Mouse (Mus musculus) myocyte (in vitro differentiated cells): ENCODE data around the gene Dnajc17. TPM values are rescaled to one million over a fixed set of nuclear protein-coding genes. Genes with fewer than 3 reads are reported as not detected.

Experiments
- H3K27me3 ChIP-seq: one replicate; pipeline ENCODE4 v1.6.1; 2011; ENCODE audit not compliant: control insufficient read depth, insufficient read depth, insufficient read length
- H3K36me3 ChIP-seq: one replicate; pipeline ENCODE4 v1.6.1; 2011; ENCODE audit not compliant: control insufficient read depth, insufficient read depth
- H3K4me2 ChIP-seq: one replicate; pipeline ENCODE4 v1.6.1; 2011; ENCODE audit warnings: low read depth, control low read depth
- H3K4me3 ChIP-seq: one replicate; pipeline ENCODE4 v1.5.1; 2011; ENCODE audit warnings: mild to moderate bottlenecking, control low read depth, moderate library complexity
- H3K79me2 ChIP-seq: one replicate; pipeline ENCODE4 v1.6.1; 2011; ENCODE audit not compliant: control insufficient read depth, insufficient read depth
- H3ac ChIP-seq: one replicate; pipeline ENCODE4 v1.6.1; 2011; ENCODE audit not compliant: control insufficient read depth, insufficient read length
- CEBPB ChIP-seq: IDR thresholded peaks from 2 replicates; pipeline ENCODE4 v1.6.1; 2011; ENCODE audit warnings: mild to moderate bottlenecking, moderate library complexity; ENCODE audit not compliant: poor library complexity, insufficient read depth, severe bottlenecking
- E2F4 ChIP-seq: IDR thresholded peaks from one replicate; pipeline ENCODE4 v1.6.1; 2011; ENCODE audit warnings: mild to moderate bottlenecking, control low read depth, moderate library complexity; ENCODE audit not compliant: insufficient read depth
- MAX ChIP-seq: IDR thresholded peaks from one replicate; pipeline ENCODE4 v1.6.1; 2011; ENCODE audit warnings: low read depth, mild to moderate bottlenecking, control low read depth
- MYOD1 ChIP-seq, 3 experiments: IDR thresholded peaks; one replicate each; pipeline ENCODE4 v1.6.1; 2011; ENCODE audit warnings: control low read depth in 2 of 3, low read depth in 2 of 3, mild to moderate bottlenecking in 2 of 3, moderate library complexity in 1 of 3; ENCODE audit not compliant: insufficient read length in 2 of 3, control insufficient read depth in 1 of 3
- MYOG ChIP-seq, 3 experiments: IDR thresholded peaks; one replicate each; pipeline ENCODE4 v1.6.1; 2011; ENCODE audit warnings: control low read depth in 2 of 3, low read depth in 2 of 3, mild to moderate bottlenecking in 2 of 3; ENCODE audit not compliant: insufficient read length in 2 of 3, control insufficient read depth in 1 of 3, insufficient read depth in 1 of 3
- POLR2A ChIP-seq: IDR thresholded peaks from one replicate; pipeline ENCODE4 v1.6.1; 2011; ENCODE audit warnings: low read depth, mild to moderate bottlenecking, control low read depth, moderate library complexity; ENCODE audit not compliant: insufficient read length
- POLR2AphosphoS2 ChIP-seq: IDR thresholded peaks from one replicate; pipeline ENCODE4 v1.6.1; 2011; ENCODE audit warnings: low read depth, control low read depth; ENCODE audit not compliant: insufficient read length
- REST ChIP-seq: IDR thresholded peaks from one replicate; pipeline ENCODE4 v1.6.1; 2011; ENCODE audit warnings: mild to moderate bottlenecking, control low read depth, moderate library complexity; ENCODE audit not compliant: insufficient read depth, insufficient read length
- SRF ChIP-seq: IDR thresholded peaks from one replicate; pipeline ENCODE4 v1.6.1; 2011; ENCODE audit warnings: low read depth; ENCODE audit not compliant: control insufficient read depth, insufficient read length
- TCF12 ChIP-seq: IDR thresholded peaks from one replicate; pipeline ENCODE4 v1.6.1; 2011; ENCODE audit warnings: mild to moderate bottlenecking, control low read depth; ENCODE audit not compliant: poor library complexity, insufficient read depth, severe bottlenecking
- TCF3 ChIP-seq: IDR thresholded peaks from one replicate; pipeline ENCODE4 v1.6.1; 2011; ENCODE audit warnings: low read depth, control low read depth; ENCODE audit not compliant: insufficient read length
- USF1 ChIP-seq: IDR thresholded peaks from one replicate; pipeline ENCODE4 v1.6.1; 2011; ENCODE audit warnings: low read depth, mild to moderate bottlenecking, control low read depth, moderate library complexity
- polyA plus RNA-seq: library from polyadenylated mRNA; unstranded; fragments of >200 nt; fragmentation: generic; extraction: Trizol; gene quantifications from one replicate; pipeline ENCODE4 v1.2.1, GENCODE M21; 2012; ENCODE audit warnings: missing spikeins

The Dnajc17 gene
- polyA plus RNA-seq, 1 experiment: 17.2 TPM

GRCm38 (mm10) chr2:119174866-119175265, 33.7 kb downstream of the Dnajc17 start:
- H3K4me3 ChIP-seq: peak overlapping the region; percentile 29
- TF ChIP-seq POLR2A: peak; percentile 7
- no peak for TF ChIP-seq MYOG (IDR thresholded peaks at IDR 0.05; ENCODE audit: control insufficient read depth in 1 of 3, insufficient read depth in 1 of 3, insufficient read length in 2 of 3, low read depth in 2 of 3)

GRCm38 (mm10) chr2:119173991-119174651, 34.5 kb downstream of the Dnajc17 start, which contains the start of gene Gm14137:
Gene Gm14137, plus strand, starts transcription at chr2:119174509.
- no peaks in the 10 kb centered on the region for H3K27me3 ChIP-seq
- peak within 1 kb of the TSS; percentile 80 for H3K4me2 ChIP-seq
- peak within 1 kb of the TSS; percentile 29 for H3K4me3 ChIP-seq
- TF ChIP-seq REST (no peak), SRF (no peak), MYOG (IDR thresholded peaks at IDR 0.05; ENCODE audit: control insufficient read depth in 1 of 3, insufficient read depth in 1 of 3, insufficient read length in 2 of 3, low read depth in 2 of 3) (peak; percentile 32 to 80 (median 38)), MYOD1 (IDR thresholded peaks at IDR 0.05; ENCODE audit: control insufficient read depth in 1 of 3, insufficient read length in 2 of 3, low read depth in 2 of 3) (peak in 1 of 3 experiments; percentile 61), TCF12 (no peak), TCF3 (peak; percentile 38), POLR2A (peak; percentile 32), MAX (peak; percentile 37), POLR2AphosphoS2 (peak; percentile 38), USF1 (peak; percentile 4), E2F4 (no peak), CEBPB (peak; percentile 55)
- no peak within 1 kb of the TSS for H3ac ChIP-seq
- no peaks in the 10 kb centered on the region for H3K36me3 ChIP-seq
- peaks cover 8% of the 10 kb centered on the region for H3K79me2 ChIP-seq

More at GRCm38 (mm10) chr2:119174866-119175265, 33.7 kb downstream of the Dnajc17 start:
- no peaks in the 10 kb centered on the region for H3K27me3 ChIP-seq
- H3K36me3 ChIP-seq: no peaks in the 10 kb centered on the region
- peak overlapping the region; percentile 80 for H3K4me2 ChIP-seq
- no peak overlapping the region for H3ac ChIP-seq
- H3K79me2 ChIP-seq: peaks cover 8% of the 10 kb centered on the region

GRCm38 (mm10) chr2:119172862-119173576, 35.6 kb downstream of the Dnajc17 start:
- TF ChIP-seq MYOG (IDR thresholded peaks at IDR 0.05; ENCODE audit: control insufficient read depth in 1 of 3, insufficient read depth in 1 of 3, insufficient read length in 2 of 3, low read depth in 2 of 3): peak in 1 of 3 experiments; percentile 81
- TF ChIP-seq MYOD1 (IDR thresholded peaks at IDR 0.05; ENCODE audit: control insufficient read depth in 1 of 3, insufficient read length in 2 of 3, low read depth in 2 of 3): peak in 1 of 3 experiments; percentile 67
- TF ChIP-seq USF1: no peak
- Histone ChIP-seq H3K4me2 (peak overlapping the region; percentile 80), H3ac (no peak overlapping the region), H3K79me2 (peaks cover 8% of the 10 kb centered on the region), H3K27me3 (no peaks in the 10 kb centered on the region), H3K36me3 (no peaks in the 10 kb centered on the region), H3K4me3 (peak overlapping the region; percentile 29)

- Histone ChIP-seq H3K36me3 (no peaks in the 10 kb centered on the region), H3K4me2 (peak overlapping the region; percentile 80), H3K79me2 (peaks cover 8% of the 10 kb centered on the region), H3K4me3 (no peak overlapping the region), H3K27me3 (no peaks in the 10 kb centered on the region), H3ac (no peak overlapping the region)
- TF ChIP-seq MYOG (IDR thresholded peaks at IDR 0.05; ENCODE audit: control insufficient read depth in 1 of 3, insufficient read depth in 1 of 3, insufficient read length in 2 of 3, low read depth in 2 of 3) (no peak), POLR2A (no peak), REST (no peak), TCF12 (no peak), CEBPB (no peak), MYOD1 (IDR thresholded peaks at IDR 0.05; ENCODE audit: control insufficient read depth in 1 of 3, insufficient read length in 2 of 3, low read depth in 2 of 3) (no peak), E2F4 (no peak)
These were observed 36.1 kb downstream of the Dnajc17 start for GRCm38 (mm10) chr2:119172446-119172845.

GRCm38 (mm10) chr2:119171574-119171973, 37.0 kb downstream of the Dnajc17 start:
- TF ChIP-seq TCF3: peak; percentile 36
- TF ChIP-seq USF1: no peak
- TF ChIP-seq MYOD1 (IDR thresholded peaks at IDR 0.05; ENCODE audit: control insufficient read depth in 1 of 3, insufficient read length in 2 of 3, low read depth in 2 of 3): peak; percentile 34 to 84 (median 84)
- no peak for TF ChIP-seq MAX
- TF ChIP-seq CEBPB: 0 out of 2 replicates have a peak, but pooled peaks have one; percentile 38
- peak in 1 of 3 experiments; percentile 74 for TF ChIP-seq MYOG (IDR thresholded peaks at IDR 0.05; ENCODE audit: control insufficient read depth in 1 of 3, insufficient read depth in 1 of 3, insufficient read length in 2 of 3, low read depth in 2 of 3)
- peak; percentile 12 for TF ChIP-seq TCF12
- TF ChIP-seq POLR2AphosphoS2: no peak
- Histone ChIP-seq H3K27me3 (no peaks in the 10 kb centered on the region), H3K36me3 (no peaks in the 10 kb centered on the region), H3K4me2 (peak overlapping the region; percentile 80), H3K79me2 (peaks cover 5% of the 10 kb centered on the region), H3ac (no peak overlapping the region), H3K4me3 (no peak overlapping the region)
